In the genomic region with DNA sequence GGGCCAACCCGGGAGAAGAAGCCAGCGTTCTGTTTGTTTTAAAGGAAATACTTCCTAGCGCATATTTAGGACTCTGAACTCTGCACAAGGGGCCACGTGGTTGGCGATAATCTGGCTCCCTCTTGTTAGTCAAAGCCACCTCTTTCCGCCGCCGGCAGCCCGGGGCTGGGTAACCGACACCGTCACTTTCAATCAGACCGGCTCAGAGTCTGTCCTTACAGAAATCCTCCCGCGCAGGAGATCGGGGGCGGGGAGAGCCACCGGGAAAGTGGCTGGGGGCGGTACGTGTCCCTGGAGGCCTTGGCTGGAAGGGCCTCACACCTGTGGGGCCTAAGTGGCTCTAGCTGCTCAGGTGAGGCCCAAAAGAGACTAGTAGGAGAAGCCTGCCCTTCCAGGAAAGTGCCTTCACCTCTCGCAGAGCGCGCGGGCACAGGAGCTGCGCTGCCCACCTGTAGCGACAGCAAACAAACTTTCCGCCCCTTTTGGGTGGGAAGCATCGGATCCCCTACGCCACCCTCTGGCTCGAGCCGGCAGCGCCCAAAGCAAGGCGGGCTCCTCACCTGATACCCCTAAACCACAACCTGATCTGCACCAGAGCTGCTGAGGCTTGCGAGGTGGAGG, we compare ENCODE assay signal across 8 mouse cellular contexts. TPM values are rescaled to one million over a fixed set of nuclear protein-coding genes. Genes with fewer than 3 reads are reported as not detected.
DNase-seq lines count a peak whose midpoint lies in the region; ATAC-seq and TF ChIP-seq lines count a peak whose summit lies in the region.

No protein-coding gene starts in this region.

- peak overlapping the region; percentile 99 for H3K4me2 ChIP-seq in heart, embryonic 12.5 days
- H3K4me2 ChIP-seq in kidney, embryonic 15.5 days: peak overlapping the region; percentile 99
- H3K4me2 ChIP-seq in lung, postnatal 0 days (replicated peaks; ENCODE audit: low read depth, low read length): peak overlapping the region; percentile 100

- H3K4me3 ChIP-seq in heart, embryonic 12.5 days: peak overlapping the region; percentile 74
- H3K4me3 ChIP-seq in kidney, embryonic 15.5 days (replicated peaks): peak overlapping the region; percentile 70
- H3K4me3 ChIP-seq in lung, postnatal 0 days (ENCODE audit: low read depth, low read length): peak overlapping the region; percentile 66

- peak; percentile 48; the same call in 1 of the 2 replicates for TF ChIP-seq CTCF in lung, postnatal 0 days (IDR thresholded peaks at IDR 0.05)

- ATAC-seq in activated CD4-positive, CD25-positive, alpha-beta regulatory T cell, adult 4 months: peak; percentile 26
- ATAC-seq in heart, embryonic 12.5 days (ENCODE audit: insufficient number of reproducible peaks, low FRiP score): peak; percentile 30; the same call in 1 of the 2 replicates
- ATAC-seq in kidney, embryonic 15.5 days (replicated peaks; ENCODE audit: low FRiP score): peak; percentile 59
- peak; percentile 17; the same call in 1 of the 2 replicates for ATAC-seq in lung, postnatal 0 days

- peaks cover 10% of the 10 kb centered on the region for H3K4me1 ChIP-seq in heart, embryonic 12.5 days (replicated peaks)
- H3K4me1 ChIP-seq in kidney, embryonic 15.5 days: peaks cover 21% of the 10 kb centered on the region
- H3K4me1 ChIP-seq in lung, postnatal 0 days (ENCODE audit: insufficient read depth, low read depth, low read length): peaks cover 8% of the 10 kb centered on the region; the same call in 1 of the 2 replicates

- no peak for TF ChIP-seq EP300 in lung, postnatal 0 days (IDR thresholded peaks at IDR 0.05)

- no peaks in the 10 kb centered on the region for H3K9me3 ChIP-seq in heart, embryonic 12.5 days (replicated peaks)
- no peaks in the 10 kb centered on the region for H3K9me3 ChIP-seq in kidney, embryonic 15.5 days (replicated peaks)
- H3K9me3 ChIP-seq in lung, postnatal 0 days (ENCODE audit: low read length): no peaks in the 10 kb centered on the region

- H3K27me3 ChIP-seq in heart, embryonic 12.5 days (replicated peaks): no peaks in the 10 kb centered on the region; the same call in 1 of the 2 replicates
- peaks cover 3% of the 10 kb centered on the region; the same call in 1 of the 2 replicates for H3K27me3 ChIP-seq in kidney, embryonic 15.5 days
- no peaks in the 10 kb centered on the region for H3K27me3 ChIP-seq in lung, postnatal 0 days (replicated peaks; ENCODE audit: insufficient read depth, low read length)

- peak overlapping the region; percentile 81 for H3K9ac ChIP-seq in heart, embryonic 12.5 days
- peak overlapping the region; percentile 66 for H3K9ac ChIP-seq in kidney, embryonic 15.5 days
- peak overlapping the region; percentile 44; the same call in 1 of the 2 replicates for H3K9ac ChIP-seq in lung, postnatal 0 days (replicated peaks; ENCODE audit: low read depth)

- DNase-seq in CD4-positive, CD25-positive, alpha-beta regulatory T cell, adult 2 months (ENCODE audit: low read depth, low spot score): peak; percentile 75
- peak; percentile 81 for DNase-seq in embryo, embryonic 9.5 days (ENCODE audit: extremely low spot score)
- peak; percentile 33 for DNase-seq in lung, postnatal 0 days (ENCODE audit: low spot score)
- DNase-seq in ovary, postnatal 10 days (ENCODE audit: low spot score): peak; percentile 13
- peak; percentile 86 to 87 for DNase-seq in thymus, postnatal 36 days

- no peak overlapping the region for H3K27ac ChIP-seq in heart, embryonic 12.5 days (ENCODE audit: poor library complexity, severe bottlenecking)
- peak overlapping the region; percentile 54 for H3K27ac ChIP-seq in kidney, embryonic 15.5 days
- H3K27ac ChIP-seq in lung, postnatal 0 days (ENCODE audit: low read length): no peak overlapping the region

- H3K36me3 ChIP-seq in heart, embryonic 12.5 days: no peaks in the 10 kb centered on the region
- no peaks in the 10 kb centered on the region for H3K36me3 ChIP-seq in kidney, embryonic 15.5 days
- no peaks in the 10 kb centered on the region for H3K36me3 ChIP-seq in lung, postnatal 0 days (ENCODE audit: insufficient read depth, low read length)

- WGBS in heart, embryonic 12.5 days: under 1% methylated on average over 33 of the region's 33 CpGs
- WGBS in kidney, embryonic 15.5 days: under 1% methylated on average over 33 of the region's 33 CpGs
- WGBS in lung, postnatal 0 days: under 1% methylated on average over 33 of the region's 33 CpGs

RNA-seq across cellular contexts. Expression of a gene that starts 0.8 kb away (rescaled TPM):
- 10 to 100 TPM; 16.6 to 17.1 TPM for polyA plus RNA-seq in activated CD4-positive, CD25-positive, alpha-beta regulatory T cell, adult 4 months (2017; shearing (Covaris generic))
- polyA plus RNA-seq in heart, embryonic 12.5 days (2016; fragmentation: Nextera tagmentation; extraction: Ambion mirVana): 6.9 and 7.3 TPM in 2 replicates
- polyA plus RNA-seq in kidney, embryonic 15.5 days (2015; fragmentation: Nextera tagmentation; extraction: Ambion mirVana): 10.1 and 10.6 TPM in 2 replicates
- 2.7 and 3.4 TPM in 2 replicates for polyA plus RNA-seq in lung, postnatal 0 days (2015; fragmentation: Nextera tagmentation; extraction: Ambion mirVana)

Comparison
In these comparisons a context has a peak if more than half of its experiments do, and no peak if none do; other contexts are left out.
1. DNase-seq: peak in every context shown above with its lines; median percentile 86 in thymus, postnatal 36 days; 81 in embryo, embryonic 9.5 days; 75 in CD4-positive, CD25-positive, alpha-beta regulatory T cell, adult 2 months; 33 in lung, postnatal 0 days; 13 in ovary, postnatal 10 days.